Mouse (Mus musculus) liver, adult (tissue): ENCODE measurements at regions not wholly inside any gene's neighbourhood (a gene's known extent, or its start where the extent isn't known, plus 50 kb on each side); places are given as distances from the start of the nearest gene placed in this dataset.

ENCODE experiments used
- GATA4 ChIP-seq: IDR thresholded peaks from 2 replicates; pipeline ENCODE4 v1.6.1; 2014; ENCODE audit warnings: mild to moderate bottlenecking, low read length; ENCODE audit not compliant: insufficient replicate concordance

DNA sequence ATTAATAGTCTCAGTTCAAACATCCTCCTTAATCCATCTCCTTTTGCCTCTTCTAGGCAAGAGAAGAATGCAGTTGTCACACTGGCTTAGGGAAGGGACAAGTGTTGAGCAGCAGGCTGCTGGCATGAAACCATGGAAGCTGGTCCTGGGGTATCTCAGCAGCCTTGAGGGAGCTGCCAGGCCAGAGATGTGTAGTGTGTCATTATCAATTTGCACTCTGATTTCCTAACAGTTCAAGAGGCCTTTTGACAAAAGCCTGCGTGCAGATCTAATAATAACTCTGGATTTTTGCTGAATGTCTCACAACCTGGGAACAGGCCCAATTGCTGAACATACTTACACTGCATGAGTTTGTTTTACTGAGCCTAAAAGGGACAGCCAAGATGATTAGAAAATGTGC, 199.4 kb downstream of the Trib2 start:
- TF ChIP-seq GATA4: peak; percentile 66; the same call in 1 of the 2 replicates

DNA sequence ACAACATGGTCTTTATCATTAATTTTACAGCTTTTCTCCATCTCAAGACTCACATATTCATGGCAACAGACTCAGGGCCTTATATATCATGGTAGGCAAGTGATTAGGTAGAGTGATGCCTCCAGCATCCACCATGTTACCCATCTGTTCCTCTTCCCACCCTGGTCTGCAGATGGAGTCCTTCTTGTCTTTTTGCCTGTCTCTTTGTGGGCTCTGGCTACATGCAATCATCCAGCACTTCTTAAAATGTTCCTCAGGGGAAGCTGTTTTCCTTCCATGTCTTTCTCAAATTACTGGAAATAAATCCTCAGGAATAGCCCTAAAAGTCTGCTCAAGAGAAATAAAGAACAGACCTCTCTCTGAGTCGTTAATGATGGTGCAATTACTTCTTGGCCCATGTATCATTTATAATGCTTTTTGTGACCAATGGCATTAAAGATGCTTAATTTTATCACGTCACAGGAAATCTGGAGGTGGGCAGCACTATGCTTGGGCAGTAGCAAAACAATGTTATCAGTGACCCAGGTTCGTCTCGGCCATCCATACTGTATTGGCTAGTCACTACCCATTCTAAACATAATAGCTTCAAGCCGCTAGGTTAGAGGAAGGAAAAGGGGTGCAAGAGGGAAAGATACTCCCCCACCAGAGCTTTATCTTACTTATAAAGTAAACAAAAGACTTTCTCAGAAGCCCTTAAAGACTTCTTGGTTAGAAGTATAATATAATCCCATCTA, 204.7 kb downstream of the Trib2 start:
- no peak for TF ChIP-seq GATA4

DNA sequence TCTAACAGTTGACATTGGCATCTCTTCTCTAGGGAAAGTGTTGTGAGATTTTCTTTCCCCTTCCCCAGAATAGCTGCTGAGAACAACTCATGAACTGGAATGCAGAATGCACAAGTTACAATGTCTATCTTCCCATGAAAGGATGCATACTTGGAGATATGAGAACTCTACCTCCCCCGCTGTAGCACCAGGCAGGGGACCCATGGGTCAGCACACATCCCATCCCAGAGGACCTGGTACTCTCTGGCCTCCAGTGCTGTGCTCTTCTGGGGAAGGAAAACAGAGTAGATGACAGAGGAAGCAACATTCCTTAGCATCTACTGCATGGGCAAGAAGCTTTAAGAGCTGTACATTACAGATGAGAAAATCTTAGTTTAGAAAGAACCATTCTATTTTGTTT, 209.6 kb downstream of the Trib2 start:
- TF ChIP-seq GATA4: no peak

DNA sequence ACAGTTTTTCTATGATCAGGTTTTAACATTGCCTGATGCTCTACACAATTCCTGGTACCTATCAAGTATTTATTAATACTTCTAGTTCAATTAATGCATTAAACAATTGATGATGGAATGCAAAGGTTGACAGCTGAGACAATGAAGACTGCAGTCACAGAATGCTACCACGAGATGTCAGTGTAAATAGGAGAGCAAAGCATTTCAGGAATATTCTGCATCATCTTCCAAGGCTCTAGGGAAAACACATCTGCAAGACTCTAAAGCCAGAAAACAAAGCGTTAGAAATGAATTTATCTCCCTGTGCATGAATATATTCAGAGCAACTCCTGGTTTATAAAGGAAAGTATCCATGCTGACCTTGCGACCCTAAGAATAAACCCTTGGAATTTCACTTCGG, 210.6 kb downstream of the Trib2 start:
- no peak for TF ChIP-seq GATA4

DNA sequence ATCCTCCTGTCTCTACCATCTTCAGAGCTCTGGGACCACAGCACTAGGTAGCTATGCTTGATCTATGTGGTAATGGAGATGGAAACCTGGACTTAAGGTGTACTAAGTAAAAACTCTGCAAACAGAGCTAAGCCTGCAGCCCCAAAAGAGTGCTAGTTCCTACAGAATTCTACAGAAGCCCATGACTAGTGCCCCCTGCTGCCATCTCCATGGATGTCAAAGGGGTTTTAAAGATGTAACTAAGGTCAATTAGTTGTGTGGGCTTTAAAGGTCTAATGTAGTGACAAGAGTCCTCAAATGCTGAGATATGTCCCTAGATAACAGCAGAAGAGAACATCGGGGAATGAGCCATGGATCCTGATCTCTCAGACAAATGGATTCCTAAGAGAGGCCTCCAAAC, 212.1 kb downstream of the Trib2 start:
- no peak for TF ChIP-seq GATA4

DNA sequence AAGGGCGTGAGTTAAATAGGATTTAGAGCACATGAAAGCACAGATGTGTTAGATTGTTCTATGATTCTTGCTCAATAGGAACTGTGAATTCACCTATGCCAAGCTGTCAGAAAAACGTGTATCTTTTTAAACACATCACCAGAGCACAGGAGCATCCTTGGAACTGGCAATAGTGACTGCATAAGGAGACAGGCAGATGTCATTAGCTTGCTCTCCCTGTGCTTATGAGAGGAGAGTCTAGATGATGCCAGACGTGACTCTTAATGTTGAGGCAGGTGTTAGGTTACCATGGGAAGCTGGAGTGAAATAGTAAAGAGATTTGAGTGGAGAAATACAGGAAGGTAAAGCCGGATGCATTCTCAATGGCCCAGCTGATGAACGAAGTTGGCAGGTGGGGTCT, 212.8 kb downstream of the Trib2 start:
- no peak for TF ChIP-seq GATA4

DNA sequence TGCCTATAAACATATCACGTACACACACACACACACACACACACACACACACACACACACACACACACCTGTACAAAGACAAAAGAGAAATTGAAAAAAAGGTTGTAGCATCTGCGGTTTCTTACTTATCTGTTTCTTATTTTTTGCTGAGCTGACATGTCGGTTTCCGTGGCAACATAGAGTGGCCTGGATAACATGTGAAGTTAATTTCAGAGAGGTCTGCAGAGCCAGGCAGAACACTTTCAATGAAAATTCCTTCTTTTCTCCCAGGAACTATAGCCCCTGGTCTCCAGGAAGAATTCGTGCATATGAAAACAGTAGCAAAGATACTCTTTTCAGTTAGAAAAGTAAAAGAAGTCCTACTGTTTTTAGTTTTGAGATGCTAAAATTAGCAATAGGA, 213.4 kb downstream of the Trib2 start:
- TF ChIP-seq GATA4: no peak

DNA sequence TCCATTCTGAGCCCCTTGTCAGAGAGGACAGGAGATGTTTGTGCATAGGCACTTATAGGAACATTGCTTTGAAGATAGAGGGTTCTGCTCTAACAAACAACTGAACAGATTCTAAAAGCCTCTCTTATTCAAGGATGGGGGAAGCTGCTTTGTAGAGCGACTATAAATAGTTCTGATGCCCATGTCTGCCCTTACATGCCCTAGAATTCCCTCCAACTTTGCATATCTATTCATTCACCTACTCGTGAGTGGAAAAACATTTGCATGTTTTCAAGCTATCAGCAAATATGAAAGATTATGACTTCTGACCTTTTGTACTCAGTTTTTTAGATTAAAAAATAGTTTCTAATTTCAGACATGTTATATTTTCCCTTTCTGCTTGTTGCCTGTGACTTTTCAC, 222.0 kb downstream of the Trib2 start:
- TF ChIP-seq GATA4: no peak

DNA sequence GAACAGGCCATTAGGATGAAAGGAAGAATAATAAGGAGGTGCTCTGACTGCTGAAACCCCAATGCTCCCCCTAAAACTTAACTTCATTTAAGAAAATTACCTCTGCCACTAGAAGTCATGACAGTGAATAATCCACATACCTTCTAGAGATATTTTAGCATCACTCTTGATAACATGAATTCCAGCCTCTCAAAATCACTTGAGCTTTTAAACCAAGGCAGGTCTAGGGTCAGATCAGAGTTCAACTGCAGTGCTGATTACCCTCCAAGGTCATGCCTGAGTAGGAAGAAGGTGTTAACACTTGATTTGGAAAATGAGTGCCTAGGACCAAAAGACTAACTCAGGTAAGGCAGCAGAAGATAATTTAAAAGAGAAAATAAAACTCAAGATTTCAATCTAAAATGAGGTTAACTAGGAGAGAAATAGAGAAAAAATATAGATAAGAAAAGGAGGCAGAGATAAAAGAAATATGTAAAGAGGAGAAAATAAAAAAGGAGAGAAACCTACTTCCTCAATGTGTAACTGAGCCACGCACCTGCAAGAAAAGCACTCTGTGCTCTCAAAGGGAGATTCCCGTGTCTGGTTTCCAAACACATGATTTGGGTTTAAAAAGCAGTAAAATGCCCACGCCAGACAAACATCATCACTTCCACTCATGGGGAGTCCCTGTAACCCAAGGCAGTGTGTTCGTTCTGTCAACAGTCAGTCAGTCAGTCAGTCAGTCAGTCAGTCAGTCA, 229.8 kb downstream of the Trib2 start:
- no peak for TF ChIP-seq GATA4

DNA sequence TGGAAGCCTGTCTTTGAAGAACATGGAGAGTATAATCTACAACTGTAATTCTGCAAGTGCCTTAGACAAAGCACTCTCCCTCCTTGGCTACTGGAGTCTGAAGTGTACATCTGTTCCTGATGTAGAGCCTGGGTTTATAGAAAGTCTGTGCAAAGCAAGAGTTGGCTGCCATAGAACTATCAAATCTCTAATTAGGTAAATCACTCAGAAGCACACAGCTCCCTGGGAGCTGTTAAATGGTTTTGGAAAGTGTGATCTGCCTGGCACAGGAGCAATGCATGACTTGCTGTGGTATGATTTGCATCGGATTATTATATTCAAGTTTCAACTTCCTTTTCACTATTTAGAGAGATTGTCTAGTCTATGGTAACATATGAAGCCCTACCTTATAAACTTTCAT, 230.9 kb downstream of the Trib2 start:
- TF ChIP-seq GATA4: no peak

DNA sequence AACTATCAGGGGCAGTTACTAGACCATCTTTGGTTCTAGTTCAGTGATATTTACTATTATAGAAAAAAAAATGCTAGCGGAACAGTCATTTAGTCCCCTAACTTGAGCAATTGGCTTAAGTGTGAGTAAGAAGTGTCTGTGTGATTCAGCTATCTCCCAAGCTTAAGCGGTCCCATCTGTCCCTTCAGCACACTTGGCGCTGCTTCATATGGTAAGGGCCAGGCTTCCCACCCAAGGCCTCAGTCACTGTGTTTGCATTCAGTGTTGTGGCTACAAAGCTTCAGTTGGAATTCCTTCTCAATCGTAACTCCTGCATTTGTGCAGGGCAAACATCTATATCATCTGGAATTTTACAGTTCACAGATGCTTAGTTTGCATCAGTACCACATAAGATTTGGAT, 232.0 kb downstream of the Trib2 start:
- TF ChIP-seq GATA4: no peak

DNA sequence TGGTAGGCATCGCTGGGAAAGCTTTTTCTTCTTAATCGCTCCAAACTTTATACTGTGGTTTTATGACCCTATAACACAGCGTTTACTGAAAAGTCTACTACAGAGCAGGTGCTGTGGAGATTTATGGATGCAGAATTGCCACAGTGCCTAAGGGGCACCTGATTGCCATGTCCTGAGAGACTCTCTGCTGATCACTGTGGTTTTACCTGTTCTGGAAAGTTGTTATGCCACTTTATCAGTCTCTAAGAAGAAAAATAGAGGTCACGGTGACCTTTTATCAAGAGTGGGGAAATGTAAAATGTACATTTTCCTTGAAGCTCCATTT, 250.0 kb downstream of the Trib2 start:
- TF ChIP-seq GATA4: no peak

DNA sequence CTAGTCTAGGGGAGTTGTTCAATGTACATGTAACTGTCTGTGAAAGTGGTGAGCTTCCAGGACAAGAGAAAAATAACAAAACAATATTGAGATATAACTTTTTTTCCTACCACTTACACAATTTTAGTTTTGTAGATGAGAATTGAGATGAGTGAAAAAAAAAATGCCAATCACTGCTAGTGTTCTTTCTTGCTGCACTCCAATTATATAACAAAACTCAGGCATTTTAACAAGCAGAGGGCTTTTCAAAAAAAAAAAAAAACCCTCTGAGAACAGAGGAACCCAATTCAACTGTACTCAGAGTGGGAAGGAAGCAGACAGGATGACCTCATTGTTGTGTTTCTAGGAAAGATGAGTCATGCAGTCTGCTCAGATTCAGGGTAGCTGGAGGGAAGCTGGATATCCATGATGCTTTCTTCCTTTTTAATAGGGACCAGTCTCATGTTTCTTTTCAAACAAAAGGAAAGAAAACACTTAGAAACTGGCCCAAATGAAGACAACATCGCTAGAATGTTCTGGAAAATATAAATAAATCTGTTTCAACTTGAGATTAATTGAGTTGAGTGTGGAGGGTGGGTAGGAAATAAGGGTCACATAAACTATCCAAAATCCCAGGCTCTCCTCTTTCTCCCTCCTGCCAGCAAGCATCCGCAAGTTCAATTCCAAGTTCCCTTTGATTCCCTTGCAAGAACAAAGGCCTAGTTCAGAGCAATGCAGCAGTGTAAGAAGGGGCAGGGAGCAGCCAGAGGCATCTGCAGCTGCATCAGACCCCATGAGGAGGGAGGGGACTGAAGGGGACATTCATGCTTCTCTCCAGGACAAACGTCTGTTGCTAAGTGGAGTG, 250.6 kb downstream of the Trib2 start:
- no peak for TF ChIP-seq GATA4

DNA sequence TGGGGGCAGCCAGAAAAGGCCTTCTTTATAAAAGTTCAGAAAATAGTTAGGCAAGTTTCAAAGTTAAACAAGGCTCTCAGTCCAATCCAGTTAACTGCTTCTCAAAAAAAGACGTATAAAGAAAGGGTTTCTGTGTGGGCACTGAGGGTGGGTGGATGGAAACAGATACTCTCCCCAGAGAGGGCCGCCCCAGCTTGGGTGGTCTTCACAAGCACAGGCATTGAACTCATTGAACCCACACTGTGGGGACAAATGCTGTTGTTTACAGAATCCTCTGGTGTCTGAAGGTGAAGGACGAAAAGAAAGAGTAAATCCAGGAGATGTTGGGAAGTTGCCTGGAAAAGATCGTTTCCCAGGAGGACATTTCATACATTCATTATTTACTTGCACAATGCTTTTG, 253.9 kb downstream of the Trib2 start:
- TF ChIP-seq GATA4: no peak

DNA sequence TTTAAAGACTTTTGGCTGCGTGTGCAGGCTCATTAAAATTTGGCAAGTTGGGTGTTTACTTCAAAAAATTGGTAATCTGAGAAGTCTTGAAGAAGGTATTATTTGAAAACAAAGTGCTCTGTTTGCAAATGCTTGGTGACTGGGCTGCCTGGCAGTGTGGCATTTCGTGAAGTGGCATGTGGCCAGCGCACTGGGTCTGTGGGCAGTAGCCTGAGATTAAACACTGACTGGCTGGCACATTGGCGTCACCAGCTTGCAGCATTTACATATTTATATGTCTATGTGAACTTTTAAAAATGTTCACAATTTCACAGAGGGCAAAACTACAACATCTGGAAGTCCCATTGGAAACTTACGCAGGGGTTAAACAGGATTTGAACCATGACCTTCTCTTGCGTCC, 261.3 kb downstream of the Trib2 start:
- no peak for TF ChIP-seq GATA4

DNA sequence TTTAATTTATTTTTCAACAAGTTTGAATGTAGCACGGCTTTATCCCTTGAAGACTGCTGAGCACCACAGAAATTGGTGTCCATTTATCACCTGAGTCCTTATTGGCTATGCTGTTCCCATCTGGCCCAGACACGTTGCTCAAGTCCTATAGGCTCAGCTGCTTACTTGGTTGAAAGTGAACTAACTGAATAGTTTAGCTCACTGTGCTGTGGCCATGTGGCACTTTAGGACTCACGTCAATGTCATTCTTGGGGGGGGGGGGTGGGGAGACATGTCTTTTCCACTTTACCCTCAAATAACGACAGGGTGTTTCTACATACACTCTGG, 263.1 kb downstream of the Trib2 start:
- TF ChIP-seq GATA4: no peak
